Mouse (Mus musculus): Measurements from ENCODE around the gene Oasl1.
A peak's percentile ranks its signal among the peaks of the same experiment; 100 is the strongest.
"Not testable (repeated sequence)": the region's sequence is repeated elsewhere in the genome, so short reads cannot be mapped to it uniquely, and the experiment has no call there.

The Oasl1 gene

DNA sequence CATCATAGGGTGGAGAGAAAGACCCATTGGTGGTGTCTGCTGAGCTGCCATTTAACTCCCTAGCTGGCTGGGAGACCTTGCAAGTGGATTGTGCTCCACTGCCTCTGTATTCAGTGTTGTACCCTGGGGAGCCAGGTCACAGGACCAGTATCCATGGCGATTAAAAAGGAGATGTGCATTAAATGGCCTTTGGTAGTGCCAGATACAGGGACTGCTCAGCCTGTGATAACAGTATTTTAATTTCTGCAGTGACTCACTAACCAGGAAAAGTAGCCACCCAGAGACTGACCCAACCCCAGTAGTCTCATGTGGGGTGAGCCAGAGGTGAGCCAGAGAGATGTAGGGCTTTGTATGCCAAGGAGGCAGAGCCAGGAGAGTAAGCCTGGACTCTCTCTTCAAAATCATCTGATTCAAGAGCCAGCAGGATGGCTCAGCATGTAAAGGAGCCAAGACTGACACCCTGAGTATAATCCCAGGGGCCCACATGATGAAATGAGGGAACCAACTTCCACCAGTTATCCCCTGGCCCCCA is 3.2 kb downstream of the Oasl1 start:
- no peak for DNase-seq (ENCODE audit: low spot score in 2 of 2)

DNA sequence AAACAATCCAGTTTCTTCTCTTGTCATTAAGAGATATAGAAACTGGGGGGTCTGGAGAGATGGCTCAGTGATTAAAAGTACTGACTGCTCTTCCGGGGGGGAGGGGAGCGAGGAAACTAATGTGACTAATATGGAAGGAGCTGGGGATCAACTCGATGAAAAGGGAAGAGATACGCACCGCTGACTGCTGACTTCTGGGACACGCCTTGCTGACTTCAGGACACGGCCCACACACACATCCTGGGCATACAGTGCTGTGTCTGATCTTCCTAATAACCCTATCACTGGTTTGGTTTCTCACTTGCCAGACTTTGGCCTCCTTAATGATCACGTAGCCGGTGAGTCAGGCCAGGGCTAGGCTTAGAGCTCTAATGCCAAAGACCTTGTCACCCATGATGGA is 3.7 kb downstream of the Oasl1 start:
- no peak for DNase-seq (ENCODE audit: low spot score in 2 of 2)

DNA sequence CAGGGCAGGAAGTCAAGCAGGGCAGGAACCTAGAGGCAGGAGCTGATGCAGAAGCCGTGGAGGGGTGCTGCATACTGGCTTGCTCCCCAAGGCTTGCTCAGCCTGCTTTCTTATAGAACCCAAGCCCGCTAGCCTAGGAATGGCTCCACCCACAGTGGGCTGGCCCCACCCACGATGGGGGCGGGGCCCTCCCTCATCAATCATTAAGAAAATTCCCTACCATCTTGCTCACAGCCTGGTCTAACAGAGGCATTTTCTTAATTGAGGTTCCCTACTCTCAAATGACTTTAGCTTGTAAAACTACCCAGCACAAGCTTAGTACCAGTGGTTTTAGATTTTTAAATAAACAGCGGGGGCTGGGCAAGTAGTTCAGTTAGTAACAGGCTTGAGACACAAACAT is 8.6 kb downstream of the Oasl1 start:
- DNase-seq (ENCODE audit: low spot score in 2 of 2) = no peak

DNA sequence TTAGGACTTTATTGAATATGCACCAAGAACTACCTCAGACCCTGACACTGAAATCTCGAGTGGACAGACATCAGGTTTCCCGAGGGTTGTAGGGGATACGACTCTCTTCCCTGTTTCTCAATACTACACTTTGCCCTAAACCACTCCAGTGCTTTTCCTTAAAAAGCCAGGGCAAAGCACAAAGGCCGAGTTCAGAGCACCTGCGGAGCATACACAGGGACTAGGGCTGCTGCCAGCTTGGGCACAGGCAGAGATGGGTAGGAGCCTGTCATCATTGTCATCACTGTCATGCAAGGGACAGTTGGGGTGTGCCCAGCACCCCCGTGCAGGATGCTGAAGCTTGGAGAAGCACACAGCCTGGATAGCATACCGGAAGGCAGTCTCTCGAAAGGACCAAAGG is 10.2 kb downstream of the Oasl1 start:
- no peak for DNase-seq (ENCODE audit: low spot score in 2 of 2)

DNA sequence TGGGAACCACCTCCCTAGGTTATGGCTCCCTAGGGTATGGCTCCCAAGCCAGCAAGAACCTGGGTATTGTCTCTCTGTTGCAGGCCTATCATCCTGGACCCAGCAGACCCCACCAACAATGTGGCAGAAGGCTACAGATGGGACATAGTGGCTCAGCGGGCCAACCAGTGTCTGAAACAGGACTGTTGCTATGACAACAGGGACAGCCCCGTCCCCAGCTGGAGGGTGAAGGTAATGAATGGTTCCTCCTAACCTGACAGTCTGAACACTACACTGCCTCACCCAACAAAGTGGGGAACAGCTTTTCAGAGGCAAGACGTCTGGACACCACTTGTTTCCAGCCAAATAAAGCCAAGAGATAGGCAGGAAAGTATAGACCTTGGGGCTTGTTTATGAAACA is 12.8 kb downstream of the Oasl1 start:
- DNase-seq (ENCODE audit: low spot score in 2 of 2) = no peak

DNA sequence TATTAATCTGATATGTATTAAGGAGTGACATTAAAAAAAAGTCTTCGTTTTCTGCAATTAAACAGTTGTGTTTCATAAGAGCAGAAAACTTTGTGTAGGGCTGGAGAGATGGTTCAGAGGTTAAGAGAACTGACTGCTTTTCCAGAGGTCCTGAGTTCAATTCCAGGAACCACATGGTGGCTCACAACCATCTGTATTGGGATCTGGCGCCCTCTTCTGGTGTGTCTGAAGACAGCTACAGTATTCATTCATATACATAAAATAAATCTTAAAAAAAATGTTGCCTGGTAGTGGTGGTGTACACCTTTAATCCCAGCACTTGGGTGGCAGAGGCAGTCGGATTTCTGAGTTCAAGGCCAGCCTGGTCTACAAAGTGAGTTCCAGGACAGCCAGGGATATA is 18.1 kb downstream of the Oasl1 start:
- not testable (repeated sequence) for DNase-seq (ENCODE audit: low spot score in 2 of 2)

DNA sequence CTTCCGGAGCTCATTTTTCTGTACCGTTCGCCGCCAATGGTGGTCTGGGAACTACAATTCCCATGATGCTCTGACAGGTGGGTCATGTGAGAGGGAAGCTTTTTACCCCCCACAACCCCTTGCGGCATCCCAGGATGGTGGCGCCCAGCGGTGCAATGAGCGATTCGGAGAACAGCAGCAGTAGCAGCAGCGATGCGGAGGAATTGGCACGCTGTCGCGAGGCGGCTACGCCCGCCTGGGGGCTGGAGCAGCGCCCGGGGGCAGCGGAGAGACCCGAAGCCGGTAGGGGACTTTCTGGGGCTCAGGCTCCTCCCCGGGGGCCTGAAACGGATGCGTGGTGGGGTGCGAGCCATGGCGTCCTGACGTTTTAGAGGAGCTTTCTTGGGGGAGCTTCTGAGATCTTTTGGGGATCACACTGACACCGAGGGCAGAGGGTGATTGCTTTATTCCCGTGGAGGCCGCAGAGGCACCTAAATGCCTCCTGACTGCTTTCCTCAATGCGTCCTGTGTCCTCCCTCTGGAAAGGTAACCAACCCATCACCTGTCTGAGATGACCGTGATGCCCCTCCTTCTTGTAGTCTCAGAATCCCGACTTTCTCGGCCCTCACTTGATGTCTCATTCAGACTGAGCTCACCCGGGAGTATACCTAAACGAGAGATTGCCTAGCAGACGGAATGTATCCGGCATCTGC is 19.2 kb downstream of the Oasl1 start, which contains the start of gene 2210016L21Rik:
Gene 2210016L21Rik, plus strand, starts transcription at position 85 of the 692 bp plus-strand sequence.
- DNase-seq (ENCODE audit: low spot score in 2 of 2) = peak; percentile 68 to 85

DNA sequence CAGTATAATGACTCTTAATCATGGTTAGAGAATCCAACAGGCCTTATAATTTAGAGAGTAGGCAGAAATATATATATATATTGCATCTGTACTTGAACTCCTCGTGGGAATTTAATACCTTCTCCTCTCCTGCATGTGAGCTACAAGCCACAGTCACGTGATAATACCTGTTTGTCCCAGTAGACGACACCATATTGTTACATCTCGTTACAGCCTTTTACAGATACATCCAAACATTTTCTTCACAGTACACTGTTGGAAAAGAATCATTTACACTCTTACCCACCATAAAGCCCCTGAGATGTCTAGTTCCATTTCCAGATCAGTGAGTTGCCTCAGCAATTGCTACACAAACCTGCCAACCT is 19.7 kb downstream of the Oasl1 start:
- no peak for DNase-seq (ENCODE audit: low spot score in 2 of 2)

DNA sequence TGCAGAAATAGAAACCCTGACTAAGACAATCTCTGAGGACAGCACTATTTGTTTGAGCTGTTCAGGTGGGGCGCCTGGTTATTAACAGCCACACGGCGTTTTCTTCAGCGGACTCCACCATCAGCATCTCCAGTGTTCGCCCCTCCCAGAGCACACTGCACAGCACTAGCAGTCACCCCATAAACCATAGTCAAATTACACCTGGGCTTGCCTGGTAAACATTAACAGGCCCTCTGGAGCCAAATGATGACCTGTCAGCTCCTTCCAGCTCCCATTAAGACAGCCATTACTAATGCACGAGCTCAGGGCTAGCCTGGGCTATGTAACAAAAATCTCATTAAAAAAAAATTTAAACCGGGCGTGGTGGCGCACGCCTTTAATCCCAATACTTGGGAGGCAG is 22.0 kb downstream of the Oasl1 start:
- no peak for DNase-seq (ENCODE audit: low spot score in 2 of 2)

DNA sequence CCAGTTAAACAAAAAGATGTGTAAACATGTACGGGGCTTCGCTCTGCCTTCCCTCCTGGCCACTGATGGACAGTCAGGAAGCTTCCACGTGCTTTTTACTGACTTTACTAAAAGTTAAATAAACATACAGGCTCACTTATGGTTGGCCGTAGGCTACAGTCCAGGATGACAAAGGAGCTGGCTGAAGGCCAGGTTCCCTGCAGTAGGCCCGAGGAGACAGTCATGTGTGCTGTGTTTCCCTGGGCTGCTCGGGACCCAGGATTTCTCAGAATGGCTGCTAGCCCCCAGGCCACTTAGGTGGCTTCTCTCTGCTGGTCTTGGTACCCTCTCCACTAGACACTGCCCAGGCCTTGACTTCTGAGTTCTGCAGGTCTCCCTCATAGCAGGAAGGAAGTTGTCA is 25.9 kb downstream of the Oasl1 start:
- DNase-seq (ENCODE audit: low spot score in 2 of 2) = peak in 1 of 2 experiments; percentile 60

DNA sequence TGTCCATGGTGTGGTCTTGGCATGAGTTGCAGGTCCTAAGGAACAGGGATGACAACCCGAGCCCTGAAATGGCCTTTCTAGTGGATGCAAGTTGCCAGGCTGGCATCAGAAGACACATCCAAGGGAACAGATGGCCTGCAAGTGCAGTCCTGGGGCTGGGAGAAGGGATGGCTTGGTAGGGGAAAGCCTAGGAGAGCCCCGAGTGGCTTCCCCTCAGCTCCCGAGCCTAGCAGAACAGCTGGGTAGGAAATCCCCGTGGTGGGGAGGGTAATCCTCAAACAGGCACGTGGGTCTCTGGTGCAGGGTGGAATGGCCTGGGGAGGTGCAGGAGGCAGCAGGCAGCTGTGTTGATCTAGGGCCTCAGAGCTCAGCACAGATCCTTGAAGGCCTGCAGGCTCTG is 26.3 kb downstream of the Oasl1 start:
- peak in 1 of 2 experiments; percentile 34 for DNase-seq (ENCODE audit: low spot score in 2 of 2)

DNA sequence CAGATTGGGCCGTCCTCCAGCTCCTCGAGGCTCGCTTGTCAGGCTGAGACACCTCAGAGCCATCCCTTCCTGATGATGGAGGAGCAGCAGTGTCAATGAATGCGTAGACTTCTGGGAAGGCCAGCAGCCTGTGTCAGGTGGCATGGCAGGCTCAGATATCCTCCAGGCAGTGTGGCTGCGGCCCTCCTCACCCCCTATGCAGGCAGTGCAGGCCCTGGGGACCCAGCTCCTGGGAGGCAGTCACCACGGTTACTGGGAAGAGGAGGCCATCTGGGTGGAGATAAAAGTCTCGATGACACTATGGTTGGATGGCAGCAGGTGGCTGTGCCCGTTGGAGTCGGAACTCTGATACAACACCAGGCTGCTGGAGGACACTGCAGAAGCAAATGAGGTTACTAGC is 26.8 kb downstream of the Oasl1 start:
- DNase-seq (ENCODE audit: low spot score in 2 of 2) = no peak

DNA sequence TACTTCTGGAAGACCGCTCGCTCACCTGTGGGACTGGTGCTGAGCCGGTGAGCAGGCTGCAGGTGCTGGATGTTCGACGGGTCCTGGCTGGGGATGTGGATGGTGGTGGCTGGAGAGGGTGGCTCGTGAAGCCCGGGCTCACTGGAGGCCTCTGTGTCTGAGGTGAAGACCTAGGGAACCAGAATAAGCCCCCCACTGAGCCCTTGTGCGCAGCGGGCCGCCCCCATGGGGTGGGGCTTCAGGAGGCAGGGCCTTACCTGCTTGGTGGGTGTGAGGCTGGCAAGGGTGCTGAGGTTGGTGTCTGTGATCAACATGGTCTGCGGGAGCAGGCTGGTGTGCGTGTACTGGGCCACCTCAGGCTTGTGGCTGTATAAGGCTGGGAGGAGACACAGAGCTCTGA is 27.6 kb downstream of the Oasl1 start:
- DNase-seq (ENCODE audit: low spot score in 2 of 2) = no peak

DNA sequence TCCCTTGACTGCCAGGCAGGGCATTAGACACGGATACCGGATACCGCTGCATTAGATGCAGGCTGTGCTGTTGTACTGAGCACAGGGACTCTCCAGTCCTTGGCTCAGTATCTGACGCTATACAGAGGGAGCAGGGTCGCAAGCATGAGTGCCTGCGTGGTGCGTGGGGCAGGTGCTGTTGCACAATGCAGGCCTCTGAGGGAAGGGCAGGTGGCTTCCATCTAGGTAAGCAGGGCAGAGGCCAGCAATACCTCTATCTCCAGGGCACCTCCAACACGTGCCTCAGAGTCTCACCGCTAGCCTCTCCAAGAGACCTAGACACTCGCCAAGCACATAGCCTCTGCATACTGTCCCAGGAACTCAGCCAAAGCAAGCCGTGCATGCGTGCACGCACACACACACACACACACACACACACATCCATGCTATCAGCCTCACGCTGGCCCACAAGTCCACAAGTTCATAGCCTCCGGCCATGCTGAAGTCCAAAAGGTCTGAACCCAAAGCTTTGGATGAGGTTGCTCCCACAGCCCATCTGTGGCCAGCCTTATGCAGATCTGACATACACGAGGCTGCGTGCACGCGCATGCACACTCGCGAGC is 28.3 kb downstream of the Oasl1 start:
- no peak for DNase-seq (ENCODE audit: low spot score in 2 of 2)

DNA sequence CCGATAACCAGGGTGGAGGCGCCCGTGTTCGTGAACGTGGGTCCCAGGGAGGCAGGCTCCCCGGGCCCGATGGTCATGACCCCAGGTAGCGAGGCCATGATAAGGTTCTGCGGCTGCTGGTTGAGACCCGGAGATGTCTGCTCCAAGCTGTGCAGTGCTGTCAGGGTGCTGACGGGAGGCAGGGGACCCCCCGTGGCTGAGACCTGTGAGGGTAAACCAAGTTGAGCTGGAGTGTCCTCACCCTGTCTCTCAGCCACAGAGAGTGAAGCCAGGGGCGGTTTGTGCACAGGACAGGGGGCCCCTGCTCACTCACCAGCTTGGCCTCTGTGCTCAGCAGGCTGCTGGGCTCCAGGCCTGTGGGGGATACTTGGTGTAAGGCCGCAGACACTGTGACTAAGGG is 30.3 kb downstream of the Oasl1 start:
- DNase-seq (ENCODE audit: low spot score in 2 of 2) = no peak

DNA sequence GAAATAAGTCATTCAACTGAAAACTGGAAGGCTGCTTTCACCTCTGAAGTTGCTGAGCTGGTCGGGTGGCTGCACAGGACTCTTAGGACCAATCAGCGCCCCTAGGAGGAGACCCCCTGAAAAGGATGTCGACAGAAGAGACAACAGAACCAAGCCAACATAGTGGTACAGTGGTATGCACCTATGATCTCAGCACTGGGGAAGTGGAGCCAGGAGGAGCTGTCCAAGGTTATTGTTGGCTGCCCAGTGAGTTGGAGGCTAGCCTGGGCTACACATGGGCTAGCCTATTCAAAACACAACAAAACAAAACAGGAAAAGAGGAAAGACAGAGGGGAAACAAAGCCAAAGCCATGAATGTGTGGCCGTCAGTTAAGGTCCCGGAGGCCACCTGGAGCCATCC is 35.0 kb downstream of the Oasl1 start:
- no peak for DNase-seq (ENCODE audit: low spot score in 2 of 2)

DNA sequence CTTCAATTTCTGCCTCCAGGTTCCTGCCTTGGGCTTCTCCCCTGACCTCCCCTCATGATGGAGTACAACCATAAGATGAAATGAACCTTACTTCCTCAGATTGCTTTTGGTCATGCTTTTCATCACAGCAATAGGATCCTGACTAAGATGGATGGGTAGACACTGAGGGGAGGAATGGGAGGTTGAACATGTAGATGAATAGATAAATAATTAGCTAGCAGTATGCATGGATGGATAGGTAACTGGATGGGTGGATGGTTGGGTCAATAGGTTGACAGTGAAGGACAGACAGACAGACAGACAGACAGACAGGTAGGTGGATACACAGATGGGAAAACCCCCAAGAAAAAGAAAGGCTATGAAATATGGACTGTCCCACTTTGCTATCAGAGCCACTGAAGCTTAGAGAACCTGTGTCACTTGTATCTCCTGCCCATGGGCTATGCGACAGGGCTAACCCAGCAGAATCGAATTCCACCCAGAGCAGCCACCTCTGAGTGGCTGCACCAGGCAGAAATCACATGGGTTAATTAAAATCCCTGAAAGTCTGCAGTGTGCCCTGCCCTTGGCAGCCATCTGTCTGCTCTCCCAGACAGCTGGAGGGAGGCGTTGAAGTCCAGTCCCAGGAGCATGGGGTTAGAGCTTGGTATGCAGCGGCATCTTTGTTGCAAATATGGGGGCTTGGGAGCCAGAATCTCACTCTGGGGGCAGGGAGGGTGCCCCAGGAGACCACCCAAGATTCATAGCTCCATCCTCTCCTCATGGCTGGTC is 38.7 kb downstream of the Oasl1 start:
- DNase-seq (ENCODE audit: low spot score in 2 of 2) = no peak

DNA sequence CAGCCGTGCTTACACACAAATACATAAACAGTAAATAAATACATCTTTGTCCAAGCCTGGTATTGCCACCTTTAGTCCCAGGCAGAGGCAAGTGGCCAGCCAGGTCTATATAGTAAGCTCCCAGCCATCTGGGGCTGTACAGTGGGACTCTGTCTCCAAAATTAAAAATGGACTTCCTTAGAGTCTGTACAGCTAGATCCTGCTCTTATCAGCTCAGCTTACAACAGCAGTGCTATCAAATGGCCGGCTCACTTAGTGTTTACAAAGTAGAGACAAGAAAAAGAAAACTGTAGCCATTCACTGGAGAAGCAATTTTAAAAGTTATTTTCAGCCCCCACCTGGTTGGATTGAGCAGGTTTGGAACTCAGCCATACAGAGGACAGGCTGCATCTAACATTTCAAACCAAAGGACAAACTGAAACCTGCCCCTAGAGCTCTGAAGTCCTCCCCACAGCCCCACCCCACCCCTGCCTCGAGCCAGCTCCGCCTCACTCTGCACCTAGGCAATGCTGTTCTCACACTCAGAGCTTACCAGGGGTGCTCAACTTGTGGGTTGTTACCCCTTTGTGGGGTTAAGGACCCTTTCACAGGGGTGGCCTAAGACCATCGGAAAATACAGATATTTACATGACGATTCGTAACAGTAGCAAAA is 41.4 kb downstream of the Oasl1 start:
- DNase-seq (ENCODE audit: low spot score in 2 of 2) = no peak

DNA sequence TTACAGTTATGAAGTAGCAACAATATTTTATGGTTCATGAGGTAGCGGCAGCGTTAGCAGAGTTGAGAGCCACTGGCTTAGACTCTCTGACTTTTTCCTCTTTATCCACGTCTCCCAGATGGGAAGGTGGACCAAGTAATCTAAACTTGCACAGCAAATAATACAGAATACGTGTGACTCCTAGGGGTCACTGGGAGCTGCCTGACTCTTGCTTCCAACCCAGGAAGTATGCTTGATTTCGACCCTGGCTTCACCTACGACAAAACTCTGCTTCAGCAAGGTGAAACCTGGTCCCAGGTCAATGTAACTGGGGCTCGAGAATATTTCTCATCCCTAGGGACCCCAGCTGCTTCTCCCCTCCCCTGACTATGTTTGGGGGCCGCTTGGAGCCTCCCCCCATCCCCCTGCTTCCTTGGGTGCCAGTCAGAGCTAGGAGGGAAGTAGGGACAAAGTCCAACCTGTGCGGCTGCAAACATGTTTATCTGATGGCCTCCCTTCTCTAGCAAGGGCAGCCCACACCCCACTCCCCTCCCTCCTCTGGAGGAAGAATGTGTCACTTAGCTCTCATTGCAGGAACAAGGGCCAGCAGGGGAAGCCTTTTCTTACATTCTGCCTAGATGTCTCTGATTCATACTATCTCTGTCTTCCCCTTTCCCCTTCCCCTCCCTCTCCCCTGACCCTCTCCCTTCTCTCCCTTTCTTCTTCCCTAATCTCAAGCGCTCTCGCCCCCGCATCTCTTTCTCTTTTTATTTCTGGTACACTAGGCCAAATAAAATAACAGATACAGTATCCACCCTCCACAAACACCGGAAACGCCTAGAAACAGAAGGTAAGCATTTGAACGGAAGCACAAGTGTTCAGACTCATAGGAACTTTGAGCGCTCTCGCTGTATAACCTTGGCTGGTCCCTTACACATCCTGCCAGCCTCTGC is 42.2 kb downstream of the Oasl1 start:
- DNase-seq (ENCODE audit: low spot score in 2 of 2) = no peak

DNA sequence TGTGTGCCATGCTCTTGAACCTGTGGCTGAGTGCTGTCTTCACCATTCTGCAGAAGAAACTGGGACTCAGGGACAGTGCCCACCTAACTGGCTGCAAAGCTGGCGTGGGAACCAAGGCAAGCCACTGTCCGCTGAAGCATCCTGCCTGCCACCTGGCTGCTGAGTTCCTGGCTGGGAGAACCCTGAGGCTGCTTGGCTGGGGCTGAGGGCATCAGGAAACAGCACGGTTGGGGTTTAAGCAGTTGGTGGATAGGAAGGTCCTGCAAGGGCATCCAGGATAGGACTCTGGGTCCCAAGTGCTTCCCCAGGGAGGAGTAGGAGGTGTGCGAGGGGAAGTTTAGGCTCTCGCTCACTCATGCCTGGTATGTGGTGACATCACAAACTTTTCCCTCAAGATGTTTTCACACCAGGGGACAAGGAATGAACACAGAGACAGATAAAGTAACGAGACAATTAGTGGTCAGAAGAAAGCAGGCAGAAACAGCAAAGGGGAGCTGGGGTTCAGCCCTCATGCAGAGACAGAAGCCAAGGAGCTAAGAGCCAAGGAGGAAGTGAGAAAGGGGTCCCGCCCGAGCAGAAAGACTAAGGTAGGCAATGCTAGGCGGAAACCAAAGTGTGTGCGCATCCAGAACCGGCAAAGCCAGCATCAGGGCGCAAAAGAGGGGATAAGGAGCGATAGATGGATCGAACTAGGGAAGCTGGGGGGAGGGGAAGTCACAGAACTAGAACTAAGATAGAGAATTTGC is 44.7 kb downstream of the Oasl1 start:
- no peak for DNase-seq (ENCODE audit: low spot score in 2 of 2)
